Mouse (Mus musculus): ENCODE data around the gene Arid5b. TPM values are rescaled to one million over a fixed set of nuclear protein-coding genes. Genes with fewer than 3 reads are reported as not detected.

The Arid5b gene
- polyA plus RNA-seq, 1 experiment from 2014 or later, result 27.0 TPM

GRCm38 (mm10) chr10:68179741-68180140, 98.8 kb downstream of the Arid5b start:
- ATAC-seq, result peak; percentile 23; the same call in 1 of the 2 replicates
- H3K27ac ChIP-seq (ENCODE audit: low read length), result peak overlapping the region; percentile 16; the same call in 1 of the 2 replicates

GRCm38 (mm10) chr10:68179339-68179738, 99.2 kb downstream of the Arid5b start:
- H3K9ac ChIP-seq (ENCODE audit: low read depth, low read length), result no peak overlapping the region
- no peaks in the 10 kb centered on the region for H3K27me3 ChIP-seq (replicated peaks; ENCODE audit: control insufficient read depth, insufficient read depth, low read length)
- H3K9me3 ChIP-seq (ENCODE audit: control insufficient read depth, low read length), result no peaks in the 10 kb centered on the region
- 0 out of 2 replicates have a peak overlapping the region, but pooled peaks have one; percentile 16 for H3K27ac ChIP-seq (ENCODE audit: low read length)
- no peaks in the 10 kb centered on the region for H3K36me3 ChIP-seq (ENCODE audit: control insufficient read depth, insufficient read depth, low read length)
- H3K4me3 ChIP-seq (ENCODE audit: low read length), result no peak overlapping the region
- 55% methylated on average over 4 of the region's 4 CpGs for WGBS
- ATAC-seq, result no peak
- H3K4me1 ChIP-seq (ENCODE audit: control insufficient read depth, insufficient read depth, low read length), result peaks cover 19% of the 10 kb centered on the region
- H3K4me2 ChIP-seq (ENCODE audit: low read depth, low read length), result no peak overlapping the region

More at GRCm38 (mm10) chr10:68179741-68180140, 98.8 kb downstream of the Arid5b start:
- Histone ChIP-seq H3K9me3 (ENCODE audit: control insufficient read depth, low read length) (no peaks in the 10 kb centered on the region), H3K27me3 (replicated peaks; ENCODE audit: control insufficient read depth, insufficient read depth, low read length) (no peaks in the 10 kb centered on the region), H3K36me3 (ENCODE audit: control insufficient read depth, insufficient read depth, low read length) (no peaks in the 10 kb centered on the region), H3K4me3 (ENCODE audit: low read length) (no peak overlapping the region), H3K4me2 (ENCODE audit: low read depth, low read length) (no peak overlapping the region), H3K4me1 (ENCODE audit: control insufficient read depth, insufficient read depth, low read length) (peaks cover 16% of the 10 kb centered on the region), H3K9ac (ENCODE audit: low read depth, low read length) (no peak overlapping the region)
- WGBS, result 31% methylated on average over 5 of the region's 5 CpGs

GRCm38 (mm10) chr10:68177697-68178485, 100.6 kb downstream of the Arid5b start:
- no peaks in the 10 kb centered on the region for H3K36me3 ChIP-seq (ENCODE audit: control insufficient read depth, insufficient read depth, low read length)
- no peak overlapping the region for H3K27ac ChIP-seq (ENCODE audit: low read length)
- no peak for ATAC-seq
- 74% methylated on average over 10 of the region's 10 CpGs for WGBS
- H3K4me3 ChIP-seq (ENCODE audit: low read length), result no peak overlapping the region
- H3K4me1 ChIP-seq (ENCODE audit: control insufficient read depth, insufficient read depth, low read length), result peaks cover 22% of the 10 kb centered on the region
- H3K4me2 ChIP-seq (ENCODE audit: low read depth, low read length), result no peak overlapping the region
- H3K27me3 ChIP-seq (replicated peaks; ENCODE audit: control insufficient read depth, insufficient read depth, low read length), result no peaks in the 10 kb centered on the region
- no peak overlapping the region for H3K9ac ChIP-seq (ENCODE audit: low read depth, low read length)
- no peaks in the 10 kb centered on the region for H3K9me3 ChIP-seq (ENCODE audit: control insufficient read depth, low read length)

GRCm38 (mm10) chr10:68175811-68176210, 102.7 kb downstream of the Arid5b start:
- peaks cover 21% of the 10 kb centered on the region for H3K4me1 ChIP-seq (ENCODE audit: control insufficient read depth, insufficient read depth, low read length)
- 97% methylated on average over 5 of the region's 5 CpGs for WGBS
- no peak overlapping the region for H3K4me2 ChIP-seq (ENCODE audit: low read depth, low read length)
- H3K9ac ChIP-seq (ENCODE audit: low read depth, low read length), result no peak overlapping the region
- H3K27me3 ChIP-seq (replicated peaks; ENCODE audit: control insufficient read depth, insufficient read depth, low read length), result no peaks in the 10 kb centered on the region
- H3K4me3 ChIP-seq (ENCODE audit: low read length), result no peak overlapping the region
- ATAC-seq, result no peak
- no peaks in the 10 kb centered on the region for H3K36me3 ChIP-seq (ENCODE audit: control insufficient read depth, insufficient read depth, low read length)
- H3K27ac ChIP-seq (ENCODE audit: low read length), result no peak overlapping the region
- H3K9me3 ChIP-seq (ENCODE audit: control insufficient read depth, low read length), result no peaks in the 10 kb centered on the region

GRCm38 (mm10) chr10:68173634-68174033, 104.9 kb downstream of the Arid5b start:
- no peak for ATAC-seq
- WGBS, result 61% methylated on average over 9 of the region's 9 CpGs
- H3K36me3 ChIP-seq (ENCODE audit: control insufficient read depth, insufficient read depth, low read length), result no peaks in the 10 kb centered on the region
- H3K4me3 ChIP-seq (ENCODE audit: low read length), result no peak overlapping the region
- H3K4me2 ChIP-seq (ENCODE audit: low read depth, low read length), result no peak overlapping the region
- H3K4me1 ChIP-seq (ENCODE audit: control insufficient read depth, insufficient read depth, low read length), result peaks cover 19% of the 10 kb centered on the region
- H3K9ac ChIP-seq (ENCODE audit: low read depth, low read length), result no peak overlapping the region
- no peaks in the 10 kb centered on the region for H3K9me3 ChIP-seq (ENCODE audit: control insufficient read depth, low read length)
- H3K27me3 ChIP-seq (replicated peaks; ENCODE audit: control insufficient read depth, insufficient read depth, low read length), result no peaks in the 10 kb centered on the region
- no peak overlapping the region for H3K27ac ChIP-seq (ENCODE audit: low read length)

GRCm38 (mm10) chr10:68172906-68173305, 105.6 kb downstream of the Arid5b start:
- ATAC-seq, result no peak
- H3K27me3 ChIP-seq (replicated peaks; ENCODE audit: control insufficient read depth, insufficient read depth, low read length), result no peaks in the 10 kb centered on the region
- H3K27ac ChIP-seq (ENCODE audit: low read length), result no peak overlapping the region
- H3K4me1 ChIP-seq (ENCODE audit: control insufficient read depth, insufficient read depth, low read length), result peaks cover 19% of the 10 kb centered on the region
- WGBS, result 94% methylated on average over 4 of the region's 4 CpGs
- H3K4me3 ChIP-seq (ENCODE audit: low read length), result no peak overlapping the region
- no peak overlapping the region for H3K4me2 ChIP-seq (ENCODE audit: low read depth, low read length)
- H3K9ac ChIP-seq (ENCODE audit: low read depth, low read length), result no peak overlapping the region
- no peaks in the 10 kb centered on the region for H3K9me3 ChIP-seq (ENCODE audit: control insufficient read depth, low read length)
- no peaks in the 10 kb centered on the region for H3K36me3 ChIP-seq (ENCODE audit: control insufficient read depth, insufficient read depth, low read length)

GRCm38 (mm10) chr10:68171974-68172373, 106.6 kb downstream of the Arid5b start:
- 72% methylated on average over 9 of the region's 9 CpGs for WGBS
- Histone ChIP-seq H3K36me3 (ENCODE audit: control insufficient read depth, insufficient read depth, low read length) (no peaks in the 10 kb centered on the region), H3K27me3 (replicated peaks; ENCODE audit: control insufficient read depth, insufficient read depth, low read length) (no peaks in the 10 kb centered on the region), H3K27ac (ENCODE audit: low read length) (no peak overlapping the region), H3K9ac (ENCODE audit: low read depth, low read length) (no peak overlapping the region), H3K4me3 (ENCODE audit: low read length) (no peak overlapping the region), H3K4me2 (ENCODE audit: low read depth, low read length) (no peak overlapping the region), H3K4me1 (ENCODE audit: control insufficient read depth, insufficient read depth, low read length) (peaks cover 20% of the 10 kb centered on the region), H3K9me3 (ENCODE audit: control insufficient read depth, low read length) (no peaks in the 10 kb centered on the region)
- ATAC-seq, result no peak

GRCm38 (mm10) chr10:68168613-68169012, 109.9 kb downstream of the Arid5b start:
- WGBS, result 37% methylated on average over 6 of the region's 6 CpGs

GRCm38 (mm10) chr10:68168141-68168540, 110.4 kb downstream of the Arid5b start:
- peak overlapping the region; percentile 62; the same call in 1 of the 2 replicates for H3K27ac ChIP-seq (ENCODE audit: low read length)
- no peak overlapping the region for H3K9ac ChIP-seq (ENCODE audit: low read depth, low read length)
- H3K36me3 ChIP-seq (ENCODE audit: control insufficient read depth, insufficient read depth, low read length), result no peaks in the 10 kb centered on the region
- WGBS, result 76% methylated on average over 8 of the region's 8 CpGs
- H3K4me1 ChIP-seq (ENCODE audit: control insufficient read depth, insufficient read depth, low read length), result peaks cover 24% of the 10 kb centered on the region
- no peak overlapping the region for H3K4me3 ChIP-seq (ENCODE audit: low read length)
- no peak overlapping the region for H3K4me2 ChIP-seq (ENCODE audit: low read depth, low read length)
- no peaks in the 10 kb centered on the region for H3K27me3 ChIP-seq (replicated peaks; ENCODE audit: control insufficient read depth, insufficient read depth, low read length)
- no peak for ATAC-seq
- H3K9me3 ChIP-seq (ENCODE audit: control insufficient read depth, low read length), result no peaks in the 10 kb centered on the region

More at GRCm38 (mm10) chr10:68168613-68169012, 109.9 kb downstream of the Arid5b start:
- H3K4me1 ChIP-seq (ENCODE audit: control insufficient read depth, insufficient read depth, low read length), result peaks cover 24% of the 10 kb centered on the region
- no peak overlapping the region for H3K4me3 ChIP-seq (ENCODE audit: low read length)
- peak; percentile 62 for ATAC-seq
- no peaks in the 10 kb centered on the region for H3K36me3 ChIP-seq (ENCODE audit: control insufficient read depth, insufficient read depth, low read length)
- H3K9ac ChIP-seq (ENCODE audit: low read depth, low read length), result no peak overlapping the region
- H3K27me3 ChIP-seq (replicated peaks; ENCODE audit: control insufficient read depth, insufficient read depth, low read length), result no peaks in the 10 kb centered on the region
- peak overlapping the region; percentile 62 for H3K27ac ChIP-seq (ENCODE audit: low read length)
- no peaks in the 10 kb centered on the region for H3K9me3 ChIP-seq (ENCODE audit: control insufficient read depth, low read length)
- H3K4me2 ChIP-seq (ENCODE audit: low read depth, low read length), result no peak overlapping the region

Data from intestine, embryonic 16.5 days (tissue).